Mouse (Mus musculus) intestine, embryonic 16.5 days (tissue): Measurements from ENCODE around the gene Mettl16. TPM values are rescaled to one million over a fixed set of nuclear protein-coding genes. Genes with fewer than 3 reads are reported as not detected.

ENCODE experiments used
- ATAC-seq: fragments of 200-750 bp; cut with Nextera tagmentation; 2 replicates; pipeline ENCODE4 v1.8.0; 2017; ENCODE audit warnings: moderate TSS enrichment, moderate library complexity
- H3K27ac ChIP-seq: fragments of 300-500 bp; sonication (generic); 2 replicates; pipeline ENCODE4 v1.5.1; 2014; ENCODE audit warnings: mild to moderate bottlenecking, low read length
- H3K27me3 ChIP-seq: fragments of 300-500 bp; sonication (generic); replicated peaks from 2 replicates; pipeline ENCODE4 v1.6.1; 2014; ENCODE audit warnings: low read length, control low read depth, mixed read lengths; ENCODE audit not compliant: control insufficient read depth, insufficient read depth
- H3K36me3 ChIP-seq: fragments of 300-500 bp; sonication (generic); 2 replicates; pipeline ENCODE4 v1.6.1; 2014; ENCODE audit warnings: low read length, control low read depth; ENCODE audit not compliant: control insufficient read depth, insufficient read depth
- H3K4me1 ChIP-seq: fragments of 300-500 bp; sonication (generic); 2 replicates; pipeline ENCODE4 v1.6.1; 2014; ENCODE audit warnings: low read length, control low read depth, mixed read lengths; ENCODE audit not compliant: control insufficient read depth, insufficient read depth
- H3K4me2 ChIP-seq: fragments of 300-500 bp; sonication (generic); 2 replicates; pipeline ENCODE4 v1.6.1; 2014; ENCODE audit warnings: low read depth, low read length, control low read depth
- H3K4me3 ChIP-seq: fragments of 300-500 bp; sonication (generic); 2 replicates; pipeline ENCODE4 v1.5.1; 2014; ENCODE audit warnings: mild to moderate bottlenecking, low read length
- H3K9ac ChIP-seq: fragments of 300-500 bp; sonication (generic); 2 replicates; pipeline ENCODE4 v1.6.1; 2014; ENCODE audit warnings: low read depth, low read length
- H3K9me3 ChIP-seq: fragments of 300-500 bp; sonication (generic); 2 replicates; pipeline ENCODE4 v1.6.1; 2016; ENCODE audit warnings: low read length, control low read depth; ENCODE audit not compliant: control insufficient read depth
- WGBS: fragments of 180-500 bp; shearing (Covaris S2); extraction: QIAGEN DNeasy Blood & Tissue Kit; methylation state at CpG from one replicate; pipeline ENCODE4 v1.1.7; 2014; 5-methylcytosine and 5-hydroxymethylcytosine counted together
- microRNA-seq: library from miRNA; unstranded; fragments of <30 nt; microRNA quantifications from one replicate; pipeline ENCODE4, GENCODE M21; 2016
- polyA plus RNA-seq: library from polyadenylated mRNA; unstranded; fragments of >200 nt; fragmentation: Nextera tagmentation; extraction: Ambion mirVana; gene quantifications from 2 replicates; pipeline ENCODE4 v1.2.1, GENCODE M21; 2015

Gene Mettl16
- polyA plus RNA-seq, 1 experiment from 2014 or later: 41.4 TPM

DNA sequence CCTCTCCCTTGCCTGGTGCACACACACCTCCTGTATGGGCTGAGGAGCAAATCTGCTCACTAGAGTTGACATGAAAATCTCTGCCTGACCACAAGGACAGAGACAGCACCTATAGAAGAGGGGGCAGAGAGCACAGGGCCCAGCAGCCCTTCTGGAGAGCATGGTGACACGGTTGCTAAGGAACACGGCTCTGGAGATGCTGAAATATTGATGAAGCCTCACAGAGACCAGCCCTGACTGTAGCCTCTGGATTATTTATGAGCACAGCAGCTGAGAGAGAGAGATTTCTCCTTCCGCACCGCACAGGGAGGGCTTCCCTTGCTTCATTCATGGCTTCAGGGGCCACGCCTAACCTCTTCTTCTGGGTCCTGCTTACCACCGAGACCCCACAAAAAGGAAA, 99.0 kb downstream of the Mettl16 start:
- Histone ChIP-seq H3K27me3 (no peaks in the 10 kb centered on the region), H3K27ac (no peak overlapping the region), H3K9ac (no peak overlapping the region), H3K4me2 (no peak overlapping the region), H3K4me3 (no peak overlapping the region), H3K36me3 (no peaks in the 10 kb centered on the region), H3K9me3 (no peaks in the 10 kb centered on the region), H3K4me1 (no peaks in the 10 kb centered on the region)
- 62% methylated on average over 6 of the region's 6 CpGs for WGBS
- ATAC-seq: no peak

DNA sequence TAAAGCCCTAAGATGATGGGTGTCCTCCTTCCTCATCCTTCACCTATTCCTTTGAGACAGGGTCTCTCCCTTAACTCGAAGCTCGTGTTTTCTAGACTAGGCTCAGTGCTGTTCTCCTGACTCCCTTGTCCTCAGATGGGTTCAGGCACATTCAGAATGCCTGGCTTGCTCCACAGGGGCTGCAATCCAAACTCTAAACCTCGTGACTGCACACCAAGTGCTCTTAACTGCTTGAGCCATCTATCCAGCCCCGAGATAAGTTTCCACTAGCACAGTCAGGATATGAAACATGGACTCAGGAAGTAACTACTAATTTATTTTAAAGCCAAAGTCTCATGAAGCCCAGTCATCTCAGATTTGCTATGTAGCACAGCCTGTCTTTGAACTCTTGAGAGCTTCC, 99.9 kb downstream of the Mettl16 start:
- ATAC-seq: no peak

DNA sequence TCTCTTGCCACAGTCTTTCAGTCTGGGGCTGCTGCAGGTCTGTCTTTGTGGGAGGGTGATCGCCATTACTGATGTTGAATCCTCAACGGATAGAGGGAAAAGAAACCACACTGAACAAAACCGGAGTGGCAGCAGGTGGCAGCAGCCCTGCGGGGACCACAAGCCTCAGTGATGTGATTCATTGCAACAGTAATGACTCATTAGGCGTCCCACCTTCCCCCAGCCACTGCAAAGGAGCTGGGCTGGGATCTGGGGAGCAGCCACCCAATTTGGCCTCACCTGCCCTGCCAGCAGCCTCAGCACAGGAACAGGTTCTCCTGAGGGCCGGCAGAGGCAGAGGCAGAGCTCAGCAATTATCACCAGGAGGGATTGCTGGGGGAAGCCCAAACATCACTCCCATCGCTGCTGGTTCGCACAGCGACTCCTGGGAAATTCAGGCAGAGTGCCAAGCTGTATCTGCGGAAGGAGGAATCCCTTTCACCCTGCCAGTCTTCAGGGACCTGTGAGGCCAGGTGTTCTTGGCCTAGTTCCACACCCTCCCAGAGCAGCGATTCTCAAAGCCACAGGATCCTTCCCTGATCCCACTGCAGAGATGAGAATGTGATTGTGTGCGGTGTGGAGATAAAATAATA, 100.5 kb downstream of the Mettl16 start:
- H3K27ac ChIP-seq: no peak overlapping the region
- no peak overlapping the region for H3K9ac ChIP-seq
- no peaks in the 10 kb centered on the region for H3K27me3 ChIP-seq
- no peaks in the 10 kb centered on the region for H3K9me3 ChIP-seq
- no peak overlapping the region for H3K4me3 ChIP-seq
- no peak; the same call in 1 of the 2 replicates for ATAC-seq
- no peak overlapping the region for H3K4me2 ChIP-seq
- H3K4me1 ChIP-seq: no peaks in the 10 kb centered on the region
- H3K36me3 ChIP-seq: no peaks in the 10 kb centered on the region
- 41% methylated on average over 12 of the region's 12 CpGs for WGBS

More for the DNA sequence above, 99.9 kb downstream of the Mettl16 start:
- Histone ChIP-seq H3K4me2 (no peak overlapping the region), H3K4me3 (no peak overlapping the region), H3K27ac (no peak overlapping the region), H3K27me3 (no peaks in the 10 kb centered on the region), H3K4me1 (no peaks in the 10 kb centered on the region), H3K36me3 (no peaks in the 10 kb centered on the region), H3K9ac (no peak overlapping the region), H3K9me3 (no peaks in the 10 kb centered on the region)
- WGBS: 70% methylated on average over 4 of the region's 4 CpGs

DNA sequence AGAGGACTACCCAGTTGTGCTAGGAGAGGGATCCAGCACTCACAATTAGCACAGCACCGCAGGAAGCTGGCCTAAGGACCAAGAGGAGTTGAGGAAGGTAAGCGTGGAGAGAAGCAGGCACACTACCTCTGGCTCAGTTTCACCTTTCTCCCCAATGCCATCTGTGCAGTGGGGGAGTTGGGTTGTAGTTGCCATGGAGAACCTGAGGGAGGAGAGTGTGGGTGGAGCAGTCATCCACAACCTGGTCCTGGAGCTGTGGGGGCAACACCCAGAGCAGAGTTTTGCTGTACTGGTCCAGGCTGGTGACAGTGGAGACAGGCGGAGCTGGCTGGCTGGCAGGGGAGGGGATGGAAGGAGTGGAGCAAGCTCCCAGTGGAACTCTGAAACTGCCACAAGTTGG, 104.0 kb downstream of the Mettl16 start:
- Histone ChIP-seq H3K9me3 (no peaks in the 10 kb centered on the region), H3K4me2 (no peak overlapping the region), H3K4me3 (no peak overlapping the region), H3K4me1 (peaks cover 5% of the 10 kb centered on the region), H3K9ac (no peak overlapping the region), H3K27me3 (no peaks in the 10 kb centered on the region), H3K36me3 (no peaks in the 10 kb centered on the region), H3K27ac (no peak overlapping the region)
- 68% methylated on average over 3 of the region's 3 CpGs for WGBS
- ATAC-seq: no peak

DNA sequence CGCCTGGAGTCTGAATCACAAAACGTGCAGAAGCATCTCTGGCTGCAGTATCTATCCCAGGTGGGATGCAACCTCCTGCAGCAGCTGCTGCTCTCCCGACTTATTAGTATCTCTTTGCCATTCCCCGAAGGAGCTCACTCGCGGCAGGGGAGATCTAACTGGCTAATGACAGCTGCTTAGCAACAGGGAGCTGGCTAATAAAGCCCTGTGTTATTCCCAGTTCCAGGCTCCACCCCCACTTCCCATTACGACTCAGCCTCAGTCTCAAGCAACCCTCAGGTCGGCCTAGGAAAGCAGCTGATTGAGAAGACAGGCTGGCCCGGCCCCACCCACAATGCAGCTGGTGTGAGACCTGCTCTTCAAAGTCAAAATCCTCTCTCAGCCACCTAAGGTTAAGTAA, 106.2 kb downstream of the Mettl16 start:
- WGBS: 3% methylated on average over 9 of the region's 9 CpGs
- no peaks in the 10 kb centered on the region for H3K36me3 ChIP-seq
- H3K9me3 ChIP-seq: no peaks in the 10 kb centered on the region
- peak; percentile 91 for ATAC-seq
- H3K9ac ChIP-seq: no peak overlapping the region
- no peak overlapping the region for H3K27ac ChIP-seq
- peaks cover 5% of the 10 kb centered on the region for H3K4me1 ChIP-seq
- no peak overlapping the region for H3K4me3 ChIP-seq
- no peaks in the 10 kb centered on the region for H3K27me3 ChIP-seq
- H3K4me2 ChIP-seq: peak overlapping the region; percentile 37

Small RNA genes lying within 50 kb of the gene (microRNA-seq; reads per million reads assigned to microRNA genes)
- not detected for gene Mir6926

Other genes with a start within 250 kb of the Mettl16 start
- gene Rap1gap2, start 159.9 kb upstream of the Mettl16 start, polyA plus RNA-seq: 8.4 and 10.5 TPM in 2 replicates
- gene Ccdc92b, start 151.2 kb upstream of the Mettl16 start, polyA plus RNA-seq: 0.29 and 0.53 TPM in 2 replicates
- 57.0 and 66.0 TPM in 2 replicates for gene Cluh, start 121.3 kb upstream of the Mettl16 start, polyA plus RNA-seq
- gene Pafah1b1, start 46.2 kb upstream of the Mettl16 start, polyA plus RNA-seq: 33.5 and 33.8 TPM in 2 replicates
- 3.1 and 4.0 TPM in 2 replicates for gene Mnt, start 60.1 kb downstream of the Mettl16 start, polyA plus RNA-seq
- 4.2 and 4.5 TPM in 2 replicates for gene Sgsm2, start 126.2 kb downstream of the Mettl16 start, polyA plus RNA-seq
- 44.0 and 48.1 TPM in 2 replicates for gene Tsr1, start 127.2 kb downstream of the Mettl16 start, polyA plus RNA-seq
- 10.7 and 11.4 TPM in 2 replicates for gene Smg6, start 155.0 kb downstream of the Mettl16 start, polyA plus RNA-seq
- 18.0 and 19.6 TPM in 2 replicates for gene Srr, start 155.1 kb downstream of the Mettl16 start, polyA plus RNA-seq